ENCODE assay signal across 13 mouse cellular contexts in genomic region chr9:46434700-46435099, GRCm38 (mm10).
DNase-seq lines count a peak whose midpoint lies in the region; ATAC-seq and TF ChIP-seq lines count a peak whose summit lies in the region.
"Had no signal": no experiment of that assay in that cellular context is flagged by ENCODE, and none has a peak within 500 bp of the region (broad histone marks: within the 10 kb centered on the region; RNA-seq: fewer than 3 reads in every experiment).

No protein-coding gene starts in this region.

- H3K27ac ChIP-seq in midbrain, postnatal 0 days (ENCODE audit: low read depth, low read length): no peak overlapping the region
- no peak overlapping the region for H3K27ac ChIP-seq in midbrain, embryonic 16.5 days (ENCODE audit: low read length)
- no peak overlapping the region for H3K27ac ChIP-seq in intestine, embryonic 16.5 days (ENCODE audit: low read length)
- H3K27ac ChIP-seq: embryonic facial prominence, embryonic 15.5 days; hindbrain, embryonic 10.5 days; liver, embryonic 15.5 days had no signal

- H3K27me3 ChIP-seq in midbrain, postnatal 0 days (ENCODE audit: insufficient read depth, low read length): no peaks in the 10 kb centered on the region
- H3K27me3 ChIP-seq in midbrain, embryonic 16.5 days (ENCODE audit: control insufficient read depth, insufficient read depth, low read depth, low read length): no peaks in the 10 kb centered on the region
- no peaks in the 10 kb centered on the region for H3K27me3 ChIP-seq in intestine, embryonic 16.5 days (replicated peaks; ENCODE audit: control insufficient read depth, insufficient read depth, low read length)
- H3K27me3 ChIP-seq: embryonic facial prominence, embryonic 15.5 days; liver, embryonic 15.5 days had no signal

- DNase-seq in midbrain, postnatal 0 days (ENCODE audit: low spot score): peak; percentile 34
- DNase-seq in frontal cortex, postnatal 36 days (ENCODE audit: low spot score in 2 of 2): peak; percentile 81 to 92
- peak; percentile 37 to 94 for DNase-seq in left cerebral cortex, adult 8-10 months (ENCODE audit: low spot score in 2 of 2)
- peak; percentile 85 for DNase-seq in telencephalon, adult 2 months (ENCODE audit: low read depth, low spot score)
- no peak for DNase-seq in kidney, postnatal 10 days
- no peak for DNase-seq in adrenal gland, postnatal 25 days
- DNase-seq: kidney, postnatal 36 days; retina, postnatal 1 day had no signal

- peaks cover 6% of the 10 kb centered on the region; the same call in 1 of the 2 replicates for H3K9me3 ChIP-seq in midbrain, postnatal 0 days (ENCODE audit: low read length)
- peaks cover 4% of the 10 kb centered on the region; the same call in 1 of the 2 replicates for H3K9me3 ChIP-seq in midbrain, embryonic 16.5 days (replicated peaks; ENCODE audit: control insufficient read depth, low read length, poor library complexity, severe bottlenecking)
- H3K9me3 ChIP-seq in intestine, embryonic 16.5 days (ENCODE audit: control insufficient read depth, low read length): peaks cover 3% of the 10 kb centered on the region; the same call in 1 of the 2 replicates
- H3K9me3 ChIP-seq: embryonic facial prominence, embryonic 15.5 days; liver, embryonic 15.5 days had no signal

- H3K4me1 ChIP-seq in midbrain, postnatal 0 days (ENCODE audit: insufficient read depth, low read length): no peaks in the 10 kb centered on the region
- H3K4me1 ChIP-seq in midbrain, embryonic 16.5 days (ENCODE audit: control insufficient read depth, insufficient read depth, low read length): no peaks in the 10 kb centered on the region; the same call in 1 of the 2 replicates
- H3K4me1 ChIP-seq in intestine, embryonic 16.5 days (ENCODE audit: control insufficient read depth, insufficient read depth, low read length): no peaks in the 10 kb centered on the region
- H3K4me1 ChIP-seq: embryonic facial prominence, embryonic 15.5 days; liver, embryonic 15.5 days had no signal

- ATAC-seq in midbrain, postnatal 0 days (ENCODE audit: low FRiP score): no peak
- no peak for ATAC-seq in midbrain, embryonic 16.5 days
- no peak for ATAC-seq in intestine, embryonic 16.5 days

- no peak for TF ChIP-seq CTCF in midbrain, postnatal 0 days (IDR thresholded peaks at IDR 0.05)

- no peak overlapping the region for H3K4me2 ChIP-seq in midbrain, postnatal 0 days (ENCODE audit: low read depth, low read length, poor library complexity, severe bottlenecking)
- no peak overlapping the region for H3K4me2 ChIP-seq in midbrain, embryonic 16.5 days (ENCODE audit: low read length)
- H3K4me2 ChIP-seq in intestine, embryonic 16.5 days (ENCODE audit: low read depth, low read length): no peak overlapping the region
- H3K4me2 ChIP-seq: embryonic facial prominence, embryonic 15.5 days; liver, embryonic 15.5 days had no signal

- H3K36me3 ChIP-seq in midbrain, postnatal 0 days (ENCODE audit: insufficient read depth, low read length): no peaks in the 10 kb centered on the region
- H3K36me3 ChIP-seq in midbrain, embryonic 16.5 days (ENCODE audit: control insufficient read depth, insufficient read depth, low read length): no peaks in the 10 kb centered on the region
- no peaks in the 10 kb centered on the region for H3K36me3 ChIP-seq in intestine, embryonic 16.5 days (ENCODE audit: control insufficient read depth, insufficient read depth, low read length)
- H3K36me3 ChIP-seq: embryonic facial prominence, embryonic 15.5 days; hindbrain, embryonic 10.5 days; liver, embryonic 15.5 days had no signal

- H3K4me3 ChIP-seq in midbrain, postnatal 0 days (ENCODE audit: low read depth, low read length): no peak overlapping the region
- H3K4me3 ChIP-seq in midbrain, embryonic 16.5 days (ENCODE audit: low read depth, low read length): no peak overlapping the region
- no peak overlapping the region for H3K4me3 ChIP-seq in intestine, embryonic 16.5 days (ENCODE audit: low read length)
- H3K4me3 ChIP-seq: embryonic facial prominence, embryonic 15.5 days; hindbrain, embryonic 10.5 days; liver, embryonic 15.5 days had no signal

- WGBS in midbrain, postnatal 0 days: 40% methylated on average over 3 of the region's 3 CpGs
- WGBS in midbrain, embryonic 16.5 days: 49% methylated on average over 3 of the region's 3 CpGs
- 77% methylated on average over 3 of the region's 3 CpGs for WGBS in intestine, embryonic 16.5 days

- H3K9ac ChIP-seq in midbrain, postnatal 0 days (replicated peaks; ENCODE audit: low read length, poor library complexity, severe bottlenecking): no peak overlapping the region
- no peak overlapping the region for H3K9ac ChIP-seq in midbrain, embryonic 16.5 days (ENCODE audit: low read depth, low read length)
- no peak overlapping the region for H3K9ac ChIP-seq in intestine, embryonic 16.5 days (ENCODE audit: low read depth, low read length)
- H3K9ac ChIP-seq: embryonic facial prominence, embryonic 15.5 days; liver, embryonic 15.5 days had no signal

Comparison
In these comparisons a context has a peak if more than half of its experiments do, and no peak if none do; other contexts are left out.
1. DNase-seq: peak in midbrain, postnatal 0 days (single experiment), frontal cortex, postnatal 36 days (2 of 2), left cerebral cortex, adult 8-10 months (2 of 2) and telencephalon, adult 2 months (single experiment); none in kidney, postnatal 10 days (single experiment) and adrenal gland, postnatal 25 days (single experiment).